ENCODE assay signal across 8 mouse cellular contexts in genomic region chrX:6172823-6173640, GRCm38 (mm10). TPM values are rescaled to one million over a fixed set of nuclear protein-coding genes. Genes with fewer than 3 reads are reported as not detected.
A peak's percentile ranks its signal among the peaks of the same experiment; 100 is the strongest.
DNase-seq lines count a peak whose midpoint lies in the region; ATAC-seq and TF ChIP-seq lines count a peak whose summit lies in the region.
"Not testable (repeated sequence)": the region's sequence is repeated elsewhere in the genome, so short reads cannot be mapped to it uniquely, and the experiment has no call there.

Nudt10 (minus strand) TSS chrX:6173015.

- H3K27ac ChIP-seq in embryonic facial prominence, embryonic 15.5 days (replicated peaks); heart, embryonic 11.5 days (ENCODE audit: low read depth, low read length); intestine, embryonic 14.5 days (ENCODE audit: low read depth); limb, embryonic 14.5 days (replicated peaks; ENCODE audit: low read depth, low read length); stomach, embryonic 15.5 days: not testable (repeated sequence)
- peak within 1 kb of the TSS; percentile 78 for H3K27ac ChIP-seq in midbrain, embryonic 13.5 days

- WGBS in embryonic facial prominence, embryonic 15.5 days = 25% methylated on average over 6 of the region's 116 CpGs
- WGBS in heart, embryonic 11.5 days (ENCODE audit: insufficient replicate concordance) = no CpG with 5 or more reads among the region's 116 CpGs
- WGBS in intestine, embryonic 14.5 days = no CpG with 5 or more reads among the region's 116 CpGs
- 10% methylated on average over 2 of the region's 116 CpGs for WGBS in limb, embryonic 14.5 days
- 8% methylated on average over 6 of the region's 116 CpGs for WGBS in midbrain, embryonic 13.5 days
- WGBS in stomach, embryonic 15.5 days = 26% methylated on average over 13 of the region's 116 CpGs

- DNase-seq in adrenal gland, postnatal 25 days = peak; percentile 13
- DNase-seq in intestine, embryonic 14.5 days (ENCODE audit: low spot score); limb, embryonic 14.5 days (ENCODE audit: low spot score): not testable (repeated sequence)
- DNase-seq in layer of hippocampus, postnatal 10 days (ENCODE audit: low spot score in 2 of 2) = peak; percentile 15 to 25

- H3K36me3 ChIP-seq in embryonic facial prominence, embryonic 15.5 days; heart, embryonic 11.5 days (ENCODE audit: control insufficient read depth, insufficient read depth, low read length); intestine, embryonic 14.5 days (ENCODE audit: control insufficient read depth, insufficient read depth, low read length); limb, embryonic 14.5 days (ENCODE audit: control insufficient read depth, insufficient read depth, low read length); midbrain, embryonic 13.5 days; stomach, embryonic 15.5 days: not testable (repeated sequence)

- not testable (repeated sequence) for H3K9me3 ChIP-seq in embryonic facial prominence, embryonic 15.5 days (replicated peaks); heart, embryonic 11.5 days (replicated peaks; ENCODE audit: control insufficient read depth, low read length); intestine, embryonic 14.5 days (ENCODE audit: control insufficient read depth, low read length); limb, embryonic 14.5 days (ENCODE audit: control insufficient read depth, low read length); midbrain, embryonic 13.5 days; stomach, embryonic 15.5 days

- ATAC-seq in embryonic facial prominence, embryonic 15.5 days (ENCODE audit: insufficient number of reproducible peaks, low FRiP score, low TSS enrichment, low read depth) = peak; percentile 89
- ATAC-seq in heart, embryonic 11.5 days (replicated peaks; ENCODE audit: insufficient number of reproducible peaks, low FRiP score, low TSS enrichment) = peak; percentile 83
- ATAC-seq in intestine, embryonic 14.5 days (replicated peaks; ENCODE audit: low FRiP score, low TSS enrichment, low read depth) = peak; percentile 89
- ATAC-seq in limb, embryonic 14.5 days (ENCODE audit: low FRiP score, low read depth) = peak; percentile 89
- peak; percentile 93 for ATAC-seq in midbrain, embryonic 13.5 days
- peak; percentile 86; the same call in 1 of the 2 replicates for ATAC-seq in stomach, embryonic 15.5 days (ENCODE audit: insufficient read depth, low FRiP score, low read depth)

- peak within 1 kb of the TSS; percentile 40 for H3K4me2 ChIP-seq in embryonic facial prominence, embryonic 15.5 days (replicated peaks)
- peak within 1 kb of the TSS; percentile 52 for H3K4me2 ChIP-seq in heart, embryonic 11.5 days
- peak within 1 kb of the TSS; percentile 35; the same call in 1 of the 2 replicates for H3K4me2 ChIP-seq in intestine, embryonic 14.5 days (ENCODE audit: low read length)
- H3K4me2 ChIP-seq in limb, embryonic 14.5 days (replicated peaks; ENCODE audit: low read depth, low read length, severe bottlenecking) = peak within 1 kb of the TSS; percentile 36
- H3K4me2 ChIP-seq in midbrain, embryonic 13.5 days (replicated peaks) = peak within 1 kb of the TSS; percentile 41
- peak within 1 kb of the TSS; percentile 43 for H3K4me2 ChIP-seq in stomach, embryonic 15.5 days

- TF ChIP-seq POLR2A in limb, embryonic 14.5 days (IDR thresholded peaks at IDR 0.05; ENCODE audit: borderline replicate concordance, extremely low read depth, insufficient read depth, insufficient read length) = not testable (repeated sequence)

- not testable (repeated sequence) for H3K27me3 ChIP-seq in embryonic facial prominence, embryonic 15.5 days; heart, embryonic 11.5 days (ENCODE audit: control insufficient read depth, insufficient read depth, low read length); intestine, embryonic 14.5 days (replicated peaks; ENCODE audit: control insufficient read depth, insufficient read depth, low read length); limb, embryonic 14.5 days (ENCODE audit: control insufficient read depth, insufficient read depth, low read length); midbrain, embryonic 13.5 days; stomach, embryonic 15.5 days (replicated peaks)

- not testable (repeated sequence) for H3K9ac ChIP-seq in embryonic facial prominence, embryonic 15.5 days; heart, embryonic 11.5 days (ENCODE audit: low read depth, low read length); intestine, embryonic 14.5 days (ENCODE audit: low read length); limb, embryonic 14.5 days (ENCODE audit: low read depth, low read length, severe bottlenecking); stomach, embryonic 15.5 days
- H3K9ac ChIP-seq in midbrain, embryonic 13.5 days (replicated peaks) = peak within 1 kb of the TSS; percentile 49; the same call in 1 of the 2 replicates

- H3K4me3 ChIP-seq in embryonic facial prominence, embryonic 15.5 days (replicated peaks) = peak within 1 kb of the TSS; percentile 33
- H3K4me3 ChIP-seq in heart, embryonic 11.5 days (ENCODE audit: low read depth, low read length) = peak within 1 kb of the TSS; percentile 30
- 0 out of 2 replicates have a peak within 1 kb of the TSS, but pooled peaks have one; percentile 15 for H3K4me3 ChIP-seq in intestine, embryonic 14.5 days (ENCODE audit: low read depth, low read length)
- peak within 1 kb of the TSS; percentile 26 for H3K4me3 ChIP-seq in limb, embryonic 14.5 days (replicated peaks; ENCODE audit: low read length)
- H3K4me3 ChIP-seq in midbrain, embryonic 13.5 days (replicated peaks) = peak within 1 kb of the TSS; percentile 43
- H3K4me3 ChIP-seq in stomach, embryonic 15.5 days (replicated peaks) = peak within 1 kb of the TSS; percentile 25

- H3K4me1 ChIP-seq in embryonic facial prominence, embryonic 15.5 days; heart, embryonic 11.5 days (ENCODE audit: control insufficient read depth, insufficient read depth, low read length); intestine, embryonic 14.5 days (replicated peaks; ENCODE audit: control insufficient read depth, insufficient read depth, low read length); limb, embryonic 14.5 days (ENCODE audit: control insufficient read depth, insufficient read depth, low read length); stomach, embryonic 15.5 days: not testable (repeated sequence)
- H3K4me1 ChIP-seq in midbrain, embryonic 13.5 days (replicated peaks) = peaks cover 16% of the 10 kb centered on the region; the same call in 1 of the 2 replicates

RNA-seq across cellular contexts. Expression of gene Nudt10, which starts in this region (rescaled TPM):
- total RNA-seq in adrenal gland, postnatal 25 days (2021) = 6.5 and 8.1 TPM in 2 replicates
- polyA plus RNA-seq in embryonic facial prominence, embryonic 15.5 days (2015; fragmentation: Nextera tagmentation; extraction: Ambion mirVana) = 4.9 and 5.0 TPM in 2 replicates
- polyA plus RNA-seq in heart, embryonic 11.5 days (2014; fragmentation: Nextera tagmentation; extraction: Ambion mirVana) = 6.4 and 6.6 TPM in 2 replicates
- polyA plus RNA-seq in intestine, embryonic 14.5 days (2014; fragmentation: Nextera tagmentation; extraction: Ambion mirVana) = 6.0 and 6.9 TPM in 2 replicates
- 10 to 100 TPM; 33.6 to 37.9 TPM for total RNA-seq in layer of hippocampus, postnatal 10 days (2021)
- polyA plus RNA-seq in limb, embryonic 14.5 days (2012; rRNA removed) = 3.6 and 4.3 TPM in 2 replicates
- polyA plus RNA-seq in limb, embryonic 14.5 days (2014; fragmentation: Nextera tagmentation; extraction: Ambion mirVana) = 4.7 and 5.8 TPM in 2 replicates
- polyA plus RNA-seq in midbrain, embryonic 13.5 days (2015; fragmentation: Nextera tagmentation; extraction: Ambion mirVana) = 52.0 and 52.7 TPM in 2 replicates
- polyA plus RNA-seq in stomach, embryonic 15.5 days (2015; fragmentation: Nextera tagmentation; extraction: Ambion mirVana) = 4.5 and 4.9 TPM in 2 replicates
